Mouse (Mus musculus) hindbrain, embryonic 16.5 days (tissue): ENCODE data around the gene Add3. TPM values are rescaled to one million over a fixed set of nuclear protein-coding genes. Genes with fewer than 3 reads are reported as not detected.

Experiments used
- ATAC-seq: fragments of 200-750 bp; cut with Nextera tagmentation; 2 replicates; pipeline ENCODE4 v1.8.0; 2017; ENCODE audit warnings: moderate TSS enrichment, moderate library complexity
- H3K27ac ChIP-seq: fragments of 300-500 bp; sonication (generic); 2 replicates; pipeline ENCODE4 v1.5.1; 2014; ENCODE audit warnings: low read depth, mild to moderate bottlenecking, control low read depth, low read length, moderate library complexity
- H3K27me3 ChIP-seq: fragments of 300-500 bp; sonication (generic); replicated peaks from 2 replicates; pipeline ENCODE4 v1.6.1; 2014; ENCODE audit warnings: low read length; ENCODE audit not compliant: control insufficient read depth, insufficient read depth
- H3K36me3 ChIP-seq: fragments of 300-500 bp; sonication (generic); 2 replicates; pipeline ENCODE4 v1.6.1; 2014; ENCODE audit warnings: mild to moderate bottlenecking, low read length, moderate library complexity, mixed read lengths; ENCODE audit not compliant: control insufficient read depth, insufficient read depth
- H3K4me1 ChIP-seq: fragments of 300-500 bp; sonication (generic); 2 replicates; pipeline ENCODE4 v1.6.1; 2014; ENCODE audit warnings: low read depth, low read length; ENCODE audit not compliant: control insufficient read depth, insufficient read depth
- H3K4me2 ChIP-seq: fragments of 300-500 bp; sonication (generic); 2 replicates; pipeline ENCODE4 v1.6.1; 2014; ENCODE audit warnings: mild to moderate bottlenecking, low read length, control low read depth, moderate library complexity
- H3K4me3 ChIP-seq: fragments of 300-500 bp; sonication (generic); 2 replicates; pipeline ENCODE4 v1.5.1; 2014; ENCODE audit warnings: mild to moderate bottlenecking, low read length, control low read depth, moderate library complexity
- H3K9ac ChIP-seq: fragments of 300-500 bp; sonication (generic); 2 replicates; pipeline ENCODE4 v1.6.1; 2014; ENCODE audit warnings: low read depth, mild to moderate bottlenecking, control low read depth, low read length, moderate library complexity
- H3K9me3 ChIP-seq: fragments of 300-500 bp; sonication (generic); 2 replicates; pipeline ENCODE4 v1.6.1; 2014; ENCODE audit warnings: mild to moderate bottlenecking, low read length, moderate library complexity; ENCODE audit not compliant: control insufficient read depth
- WGBS: fragments of 180-500 bp; shearing (Covaris S2); extraction: QIAGEN DNeasy Blood & Tissue Kit; methylation state at CpG from one replicate; pipeline ENCODE4 v1.1.7; 2014; 5-methylcytosine and 5-hydroxymethylcytosine counted together
- polyA plus RNA-seq: library from polyadenylated mRNA; unstranded; fragments of >200 nt; fragmentation: Nextera tagmentation; extraction: Ambion mirVana; gene quantifications from 2 replicates; pipeline ENCODE4 v1.2.1, GENCODE M21; 2015

Add3 gene
- polyA plus RNA-seq, 1 experiment from 2014 or later: 51.6 TPM

DNA sequence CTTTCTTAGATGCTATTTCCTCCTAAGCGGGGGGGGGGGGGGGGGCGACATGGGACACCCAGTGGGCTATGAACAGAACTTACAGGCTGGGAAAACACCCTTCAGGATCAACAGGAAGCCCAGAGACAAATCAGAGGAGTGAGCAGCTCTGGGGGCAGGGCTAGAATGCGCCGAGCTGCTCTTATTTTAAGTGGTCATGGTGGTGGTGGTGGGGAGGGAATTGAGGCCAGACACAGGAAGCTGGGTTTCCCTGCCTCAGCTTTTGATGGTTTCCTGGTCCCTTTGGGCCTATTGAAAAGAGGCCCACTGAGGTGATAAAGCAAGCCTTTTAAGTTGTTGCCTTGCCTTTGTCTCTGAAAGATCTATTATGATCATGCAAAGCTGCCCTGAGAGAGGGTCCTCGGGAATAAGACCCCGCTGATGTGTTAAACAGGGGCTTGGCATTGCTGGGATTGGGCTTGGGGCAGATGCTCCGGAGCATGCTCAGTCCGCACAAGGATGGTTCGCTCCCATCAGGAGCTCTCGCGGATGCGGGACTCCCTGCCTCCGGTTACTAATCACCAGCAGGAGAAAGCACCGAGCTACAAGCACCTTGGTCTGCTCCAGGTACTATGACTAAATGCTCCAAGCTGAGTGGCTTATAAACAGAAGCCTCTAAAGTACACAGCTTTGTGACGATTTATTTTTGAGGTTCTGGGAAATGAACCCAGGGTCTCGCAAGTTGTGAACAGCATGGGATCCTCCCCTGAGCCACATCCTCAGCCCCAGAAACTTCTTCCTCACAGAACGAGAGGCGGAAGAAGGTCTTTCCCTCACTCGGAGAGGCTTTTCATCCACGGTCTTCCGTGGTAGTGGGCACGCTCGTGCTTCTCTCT, 123.9 kb downstream of the Add3 start:
- Histone ChIP-seq H3K9me3 (no peaks in the 10 kb centered on the region), H3K27ac (no peak overlapping the region), H3K4me3 (no peak overlapping the region), H3K36me3 (no peaks in the 10 kb centered on the region), H3K4me1 (peaks cover 2% of the 10 kb centered on the region; the same call in 1 of the 2 replicates), H3K9ac (no peak overlapping the region), H3K4me2 (peak overlapping the region; percentile 36), H3K27me3 (no peaks in the 10 kb centered on the region)
- no peak for ATAC-seq
- 28% methylated on average over 23 of the region's 23 CpGs for WGBS

DNA sequence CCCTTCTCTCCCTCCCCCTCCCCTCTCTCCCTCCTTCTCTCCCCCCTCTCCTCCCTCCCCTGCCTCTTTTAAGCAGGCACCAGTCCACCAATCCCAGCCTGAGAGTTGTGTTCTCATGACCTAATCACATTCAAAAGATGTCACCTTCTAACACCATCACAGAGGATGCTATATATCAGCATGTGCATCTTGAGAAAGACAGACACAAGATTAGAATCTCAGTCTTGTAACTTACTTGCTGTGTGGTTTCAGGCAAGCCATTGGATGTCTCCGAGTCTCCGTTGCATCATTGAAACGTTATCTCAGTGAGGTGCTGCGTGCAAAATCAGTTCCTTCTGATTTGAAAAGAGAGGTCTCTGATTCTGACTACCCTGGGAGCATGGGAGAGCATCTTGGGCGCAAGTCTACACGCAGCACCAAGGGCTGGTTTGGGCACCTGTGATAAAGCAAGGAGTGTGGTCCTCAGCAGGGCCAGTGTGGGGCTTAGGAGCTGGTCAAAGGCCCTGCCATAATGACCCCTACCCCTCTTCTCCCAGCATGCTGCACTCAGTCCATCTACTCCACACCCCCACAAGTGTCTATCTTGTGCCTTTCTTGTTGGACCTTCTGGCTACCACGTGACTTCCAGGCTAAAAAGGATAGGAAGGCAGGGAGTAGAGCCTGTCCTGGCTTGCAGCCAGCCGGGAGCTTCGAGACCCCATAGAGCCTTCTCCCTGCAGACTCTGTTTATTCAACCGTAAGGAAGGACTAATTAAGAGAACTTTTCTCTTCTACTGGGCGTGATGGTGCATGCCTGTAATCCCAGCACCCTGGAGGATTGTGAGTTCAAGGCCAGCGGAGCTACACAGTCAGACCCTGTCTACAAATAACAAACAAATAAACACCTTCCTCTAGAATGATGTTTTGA, 124.8 kb downstream of the Add3 start:
- 0 out of 2 replicates have a peak, but pooled peaks have one; percentile 45 for ATAC-seq
- 51% methylated on average over 12 of the region's 12 CpGs for WGBS

GRCm38 (mm10) chr19:53267305-53267704, 127.1 kb downstream of the Add3 start:
- Histone ChIP-seq H3K36me3 (no peaks in the 10 kb centered on the region), H3K4me1 (peaks cover 2% of the 10 kb centered on the region; the same call in 1 of the 2 replicates), H3K27me3 (no peaks in the 10 kb centered on the region), H3K4me3 (no peak overlapping the region), H3K27ac (no peak overlapping the region), H3K4me2 (no peak overlapping the region), H3K9ac (no peak overlapping the region), H3K9me3 (no peaks in the 10 kb centered on the region)
- WGBS: 91% methylated on average over 9 of the region's 9 CpGs
- ATAC-seq: no peak

More for the DNA sequence above, 124.8 kb downstream of the Add3 start:
- Histone ChIP-seq H3K27me3 (no peaks in the 10 kb centered on the region), H3K36me3 (no peaks in the 10 kb centered on the region), H3K27ac (no peak overlapping the region), H3K4me1 (peaks cover 2% of the 10 kb centered on the region; the same call in 1 of the 2 replicates), H3K4me3 (no peak overlapping the region), H3K9me3 (no peaks in the 10 kb centered on the region), H3K9ac (no peak overlapping the region), H3K4me2 (no peak overlapping the region)

DNA sequence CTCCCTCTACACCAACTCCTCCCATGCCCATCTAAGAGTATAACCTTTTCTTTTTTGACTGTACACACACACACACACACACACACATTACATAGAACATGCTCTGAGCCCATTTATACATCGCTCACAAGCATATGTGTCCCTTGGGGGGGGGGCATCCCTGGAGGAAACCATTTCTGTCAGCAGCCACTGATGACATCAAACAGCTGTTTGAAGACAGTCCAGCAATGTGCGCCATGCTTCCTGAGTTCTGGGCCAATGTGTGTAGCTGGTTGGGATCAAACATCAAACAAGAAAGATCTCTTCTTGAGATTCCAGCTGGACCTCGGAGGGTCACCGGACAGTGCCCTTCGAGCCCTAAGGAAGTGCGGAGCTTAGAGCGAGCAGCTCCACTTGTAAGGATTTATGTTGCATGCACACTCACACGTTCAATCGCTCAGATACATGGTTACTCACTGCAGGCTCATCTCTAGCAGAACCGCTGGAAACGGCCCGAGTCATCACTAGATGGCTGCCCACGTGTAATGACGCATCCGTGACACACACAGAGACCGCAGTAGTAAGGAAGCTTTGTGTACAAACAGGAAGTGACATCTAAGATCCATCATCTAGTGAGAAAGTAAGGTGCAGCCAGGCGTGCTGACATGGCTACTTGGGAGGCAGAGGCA, 132.9 kb downstream of the Add3 start:
- H3K9ac ChIP-seq: no peak overlapping the region
- H3K27me3 ChIP-seq: no peaks in the 10 kb centered on the region
- ATAC-seq: no peak
- WGBS: 91% methylated on average over 17 of the region's 17 CpGs
- H3K4me1 ChIP-seq: no peaks in the 10 kb centered on the region
- H3K4me2 ChIP-seq: no peak overlapping the region
- H3K27ac ChIP-seq: no peak overlapping the region
- H3K9me3 ChIP-seq: no peaks in the 10 kb centered on the region
- H3K36me3 ChIP-seq: no peaks in the 10 kb centered on the region
- no peak overlapping the region for H3K4me3 ChIP-seq

- Histone ChIP-seq H3K9ac (no peak overlapping the region), H3K4me2 (no peak overlapping the region), H3K36me3 (no peaks in the 10 kb centered on the region), H3K9me3 (no peaks in the 10 kb centered on the region), H3K27me3 (no peaks in the 10 kb centered on the region), H3K4me1 (no peaks in the 10 kb centered on the region), H3K4me3 (no peak overlapping the region), H3K27ac (no peak overlapping the region)
- no peak for ATAC-seq
- 85% methylated on average over 23 of the region's 23 CpGs for WGBS
Observed at GRCm38 (mm10) chr19:53273781-53274428, 133.7 kb downstream of the Add3 start.

GRCm38 (mm10) chr19:53275204-53275603, 135.0 kb downstream of the Add3 start:
- H3K4me2 ChIP-seq: no peak overlapping the region
- H3K36me3 ChIP-seq: no peaks in the 10 kb centered on the region
- WGBS: 50% methylated on average over 3 of the region's 3 CpGs
- no peaks in the 10 kb centered on the region for H3K9me3 ChIP-seq
- H3K9ac ChIP-seq: no peak overlapping the region
- no peak overlapping the region for H3K27ac ChIP-seq
- no peak for ATAC-seq
- H3K27me3 ChIP-seq: no peaks in the 10 kb centered on the region
- H3K4me1 ChIP-seq: no peaks in the 10 kb centered on the region
- H3K4me3 ChIP-seq: no peak overlapping the region

GRCm38 (mm10) chr19:53276902-53277707, 136.9 kb downstream of the Add3 start:
- Histone ChIP-seq H3K9me3 (no peaks in the 10 kb centered on the region), H3K9ac (no peak overlapping the region), H3K4me1 (no peaks in the 10 kb centered on the region), H3K27me3 (no peaks in the 10 kb centered on the region), H3K36me3 (no peaks in the 10 kb centered on the region), H3K27ac (no peak overlapping the region), H3K4me2 (no peak overlapping the region), H3K4me3 (no peak overlapping the region)
- 73% methylated on average over 19 of the region's 19 CpGs for WGBS
- no peak for ATAC-seq
